Mouse (Mus musculus) liver, adult 2 months (tissue): Measurements from ENCODE around the gene Gpn3. TPM values are rescaled to one million over a fixed set of nuclear protein-coding genes. Genes with fewer than 3 reads are reported as not detected.
A peak's percentile ranks its signal among the peaks of the same experiment; 100 is the strongest.

Experiments
- DNase-seq: peaks from one replicate; pipeline ENCODE4 v3.0.0-alpha.2; 2011; ENCODE audit warnings: low read depth, low spot score; ENCODE audit errors: extremely low read depth
- H3K27ac ChIP-seq: fragments of 200-500 bp; replicated peaks from 2 replicates; pipeline ENCODE4 v1.5.1; 2012; ENCODE audit warnings: low read depth, mild to moderate bottlenecking, control low read depth, inconsistent platforms, low read length; ENCODE audit not compliant: insufficient read depth
- H3K27me3 ChIP-seq: fragments of 200-500 bp; 2 replicates; pipeline ENCODE4 v1.6.1; 2012; ENCODE audit warnings: mild to moderate bottlenecking, moderate library complexity, low read length, inconsistent platforms; ENCODE audit not compliant: control insufficient read depth, insufficient read depth
- H3K36me3 ChIP-seq: fragments of 200-500 bp; 2 replicates; pipeline ENCODE4 v1.6.1; 2012; ENCODE audit warnings: low read length, inconsistent platforms; ENCODE audit not compliant: control insufficient read depth, insufficient read depth
- H3K4me1 ChIP-seq: fragments of 200-500 bp; 2 replicates; pipeline ENCODE4 v1.6.1; 2011; ENCODE audit warnings: low read length; ENCODE audit not compliant: control insufficient read depth, insufficient read depth
- H3K4me3 ChIP-seq: fragments of 200-500 bp; 2 replicates; pipeline ENCODE4 v1.5.1; 2011; ENCODE audit warnings: low read depth, mild to moderate bottlenecking, control low read depth, low read length, moderate library complexity; ENCODE audit not compliant: insufficient read depth
- H3K79me2 ChIP-seq: fragments of 200-500 bp; 2 replicates; pipeline ENCODE4 v1.6.1; 2012; ENCODE audit warnings: inconsistent platforms, mild to moderate bottlenecking, low read length, moderate library complexity; ENCODE audit not compliant: control insufficient read depth, insufficient read depth
- H3K9ac ChIP-seq: fragments of 200-500 bp; 2 replicates; pipeline ENCODE4 v1.6.1; 2012; ENCODE audit warnings: low read depth, mild to moderate bottlenecking, control low read depth, inconsistent platforms, low read length
- CTCF ChIP-seq: fragments of 200-500 bp; IDR thresholded peaks from 2 replicates; pipeline ENCODE4 v1.5.1; 2011; ENCODE audit warnings: low read depth, low read length, control low read depth
- POLR2A ChIP-seq: fragments of 200-500 bp; IDR thresholded peaks from 2 replicates; pipeline ENCODE4 v1.6.1; 2011; ENCODE audit warnings: low read length, control low read depth; ENCODE audit not compliant: insufficient read depth; ENCODE audit errors: extremely low read depth
- WGBS: fragments of 180-500 bp; shearing (Covaris S2); methylation state at CpG from one replicate; pipeline ENCODE4 v1.1.7; 2018; 5-methylcytosine and 5-hydroxymethylcytosine counted together
- polyA plus RNA-seq: library from polyadenylated mRNA; depleted of rRNA; stranded (reverse); fragments of >200 nt; gene quantifications from 2 replicates; pipeline ENCODE4 v1.2.3, GENCODE M21; 2012
- total RNA-seq: library from RNA; depleted of rRNA; stranded (reverse); fragments of >200 nt; gene quantifications from 2 replicates; pipeline ENCODE4 v1.2.3, GENCODE M21; 2014

The Gpn3 gene
- total and polyA plus RNA-seq, 2 experiments, result 14.1 to 23.5 TPM

DNA sequence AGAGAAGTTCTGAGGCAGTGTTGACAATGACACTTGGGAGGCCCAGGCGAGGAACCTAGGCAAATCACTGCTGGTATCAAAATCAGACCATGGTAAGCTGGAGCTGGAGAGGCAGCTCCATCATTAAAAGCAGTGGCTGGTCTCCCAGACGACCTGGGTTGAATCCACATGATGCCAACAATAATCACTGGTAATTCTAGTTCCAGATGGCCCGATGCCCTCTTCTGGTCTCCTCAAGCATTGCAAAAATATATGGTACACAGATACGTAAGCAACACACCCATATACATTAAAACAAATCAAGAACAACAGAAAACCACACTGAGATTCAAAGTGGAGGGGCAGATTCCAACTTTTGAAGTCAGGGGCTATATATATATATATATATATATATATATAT is 25.9 kb upstream of the Gpn3 start:
- Histone ChIP-seq H3K79me2 (no peaks in the 10 kb centered on the region), H3K27me3 (no peaks in the 10 kb centered on the region), H3K36me3 (no peaks in the 10 kb centered on the region), H3K27ac (no peak overlapping the region), H3K4me3 (no peak overlapping the region), H3K4me1 (no peaks in the 10 kb centered on the region), H3K9ac (no peak overlapping the region)
- 82% methylated on average over 4 of the region's 4 CpGs for WGBS
- TF ChIP-seq POLR2A, result no peak
- no peak for TF ChIP-seq CTCF
- no peak for DNase-seq

DNA sequence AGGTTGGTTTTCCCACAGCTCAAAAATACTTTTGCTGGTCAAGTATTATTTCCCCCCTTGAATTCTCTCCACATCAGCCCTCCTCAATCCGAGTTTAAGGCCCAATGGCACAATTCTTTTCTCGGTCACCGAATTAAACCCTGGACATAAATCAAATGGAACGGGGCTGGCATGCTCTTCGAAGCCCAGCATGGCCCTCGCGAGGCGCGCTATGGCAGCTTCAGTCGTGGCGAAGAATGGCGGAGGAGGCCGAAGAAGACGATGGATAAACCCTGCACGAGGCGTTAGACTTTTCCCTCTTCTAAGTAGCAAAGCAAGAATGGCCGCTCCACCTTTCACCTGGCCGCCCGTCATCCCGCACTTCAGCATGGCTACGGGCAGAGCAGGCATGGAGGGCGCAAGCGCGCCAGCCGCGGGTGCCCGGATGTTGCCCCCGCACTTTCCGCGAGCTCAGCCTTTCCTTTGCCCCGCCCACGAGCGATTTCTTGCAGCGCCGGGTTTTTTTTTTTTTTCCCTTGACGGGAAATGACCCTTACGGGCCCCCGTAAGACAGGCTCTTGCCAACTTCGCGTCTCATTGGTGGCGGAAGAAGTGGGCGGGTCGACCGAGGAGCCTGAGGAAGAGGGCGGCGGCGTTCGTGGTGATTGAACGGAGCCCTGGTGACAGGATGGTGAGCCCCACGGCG is 17.7 kb upstream of the Gpn3 start, which contains the start of the genes Rad9b and Vps29:
TSS of gene Rad9b (minus strand) at position 427 of the 685 bp plus-strand sequence.
TSS of gene Vps29 (plus strand) at position 563 of the 685 bp plus-strand sequence.
- Histone ChIP-seq H3K79me2 (peaks cover 8% of the 10 kb centered on the region; the same call in 1 of the 2 replicates), H3K4me3 (peak within 1 kb of the TSS; percentile 82), H3K36me3 (no peaks in the 10 kb centered on the region), H3K27ac (peak within 1 kb of the TSS; percentile 54), H3K27me3 (no peaks in the 10 kb centered on the region), H3K9ac (peak within 1 kb of the TSS; percentile 86), H3K4me1 (no peaks in the 10 kb centered on the region)
- no peak for TF ChIP-seq POLR2A
- TF ChIP-seq CTCF, result no peak
- 2% methylated on average over 51 of the region's 51 CpGs for WGBS
- peak; percentile 90 for DNase-seq

DNA sequence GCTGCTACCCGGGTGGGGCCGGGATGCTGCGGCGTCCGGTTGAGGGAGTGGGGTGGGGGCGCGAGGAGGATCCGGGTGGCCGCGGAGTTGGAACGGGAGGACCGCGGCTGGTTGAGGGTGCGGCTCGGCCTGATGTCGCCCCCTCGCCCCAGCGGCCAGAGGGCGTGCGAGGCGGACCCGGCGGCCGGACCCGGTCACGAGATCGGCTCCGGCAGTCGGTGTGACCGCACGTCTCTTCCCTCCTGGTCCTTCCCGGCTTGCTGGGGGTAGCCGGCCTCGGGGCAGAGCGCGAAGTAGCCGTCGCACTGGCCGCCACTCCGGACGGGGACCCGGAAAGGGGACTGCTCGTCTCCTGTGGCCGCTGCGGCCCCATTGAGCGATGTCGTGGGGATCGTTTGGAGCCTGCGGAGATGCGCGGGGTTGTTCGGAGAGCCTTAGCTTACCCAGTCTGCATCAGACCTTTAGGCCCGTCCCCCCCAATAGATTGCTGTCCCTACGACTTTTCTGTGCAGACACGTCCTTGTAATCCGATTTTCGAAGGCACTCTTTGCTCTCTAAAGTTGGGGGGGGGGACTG is 17.1 kb upstream of the Gpn3 start:
- peak overlapping the region; percentile 54 for H3K27ac ChIP-seq
- TF ChIP-seq CTCF, result 0 out of 2 replicates have a peak, but pooled peaks have one; percentile 6
- TF ChIP-seq POLR2A, result 0 out of 2 replicates have a peak, but pooled peaks have one; percentile 20
- H3K36me3 ChIP-seq, result no peaks in the 10 kb centered on the region
- H3K9ac ChIP-seq, result peak overlapping the region; percentile 86
- no peaks in the 10 kb centered on the region for H3K4me1 ChIP-seq
- H3K27me3 ChIP-seq, result no peaks in the 10 kb centered on the region
- WGBS, result 1% methylated on average over 52 of the region's 57 CpGs
- H3K79me2 ChIP-seq, result peaks cover 8% of the 10 kb centered on the region; the same call in 1 of the 2 replicates
- no peak for DNase-seq
- H3K4me3 ChIP-seq, result peak overlapping the region; percentile 82

DNA sequence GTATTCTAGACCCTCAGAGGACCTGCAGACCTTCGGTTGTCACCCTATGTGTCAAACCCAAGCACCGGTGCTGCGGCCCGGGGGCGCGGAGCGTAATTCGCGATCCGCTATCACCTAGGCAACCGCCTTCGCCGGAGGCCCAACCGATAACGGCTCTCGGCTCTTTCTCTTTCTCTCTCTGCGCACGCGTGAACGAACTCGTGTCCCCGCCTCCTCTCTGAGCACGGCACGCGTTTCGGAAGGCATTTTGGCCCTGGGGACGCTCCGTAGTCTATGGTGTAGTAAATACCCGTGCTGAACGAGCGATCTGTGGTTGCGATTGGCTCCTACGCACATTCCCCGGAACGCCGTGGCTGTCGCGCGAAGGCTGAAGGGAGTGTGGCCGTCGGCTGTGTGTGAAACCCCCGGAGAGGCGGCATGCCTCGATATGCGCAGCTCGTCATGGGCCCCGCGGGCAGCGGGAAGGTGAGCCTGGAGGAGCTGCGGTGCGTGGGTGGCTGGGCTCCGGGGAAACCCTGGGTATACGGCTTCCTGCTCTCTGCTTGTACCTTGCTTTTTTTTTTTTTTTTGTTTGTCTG is 605 bp downstream of the Gpn3 start, which contains the start of gene Fam216a:
TSS of gene Fam216a (minus strand) at position 173 of the 578 bp plus-strand sequence.
- TF ChIP-seq POLR2A, result peak; percentile 29; the same call in 1 of the 2 replicates
- TF ChIP-seq CTCF, result no peak
- Histone ChIP-seq H3K79me2 (no peaks in the 10 kb centered on the region; the same call in 1 of the 2 replicates), H3K9ac (peak within 1 kb of the TSS; percentile 84), H3K4me3 (peak within 1 kb of the TSS; percentile 74), H3K27me3 (no peaks in the 10 kb centered on the region), H3K4me1 (peaks cover 2% of the 10 kb centered on the region), H3K36me3 (no peaks in the 10 kb centered on the region), H3K27ac (peak within 1 kb of the TSS; percentile 68)
- under 1% methylated on average over 53 of the region's 53 CpGs for WGBS
- DNase-seq, result peak; percentile 96

DNA sequence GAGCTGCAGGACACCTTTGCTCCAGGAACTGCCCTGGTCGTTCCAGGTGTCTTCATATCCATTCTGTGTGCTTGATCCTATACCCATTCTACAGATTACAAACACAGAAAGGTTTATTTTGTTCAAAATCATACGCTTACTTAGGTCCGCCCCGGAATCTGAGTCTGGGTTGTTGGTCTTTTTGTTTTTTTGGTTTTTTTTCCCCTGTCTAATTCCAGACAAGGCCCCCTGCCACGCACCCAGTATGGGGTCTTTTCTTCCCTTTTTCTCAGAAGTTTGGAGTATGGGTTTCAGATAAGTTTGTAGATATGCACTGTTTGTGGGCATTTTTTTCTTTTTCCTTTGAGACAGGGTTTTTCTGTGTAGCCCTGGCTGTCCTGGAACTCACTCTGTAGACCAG is 1.2 kb downstream of the Gpn3 start:
- H3K36me3 ChIP-seq, result no peaks in the 10 kb centered on the region
- H3K4me1 ChIP-seq, result peaks cover 2% of the 10 kb centered on the region
- TF ChIP-seq POLR2A, result no peak
- peak overlapping the region; percentile 84 for H3K9ac ChIP-seq
- peak overlapping the region; percentile 74 for H3K4me3 ChIP-seq
- DNase-seq, result no peak
- 8% methylated on average over 5 of the region's 5 CpGs for WGBS
- H3K27ac ChIP-seq, result peak overlapping the region; percentile 68; the same call in 1 of the 2 replicates
- H3K27me3 ChIP-seq, result no peaks in the 10 kb centered on the region
- no peaks in the 10 kb centered on the region; the same call in 1 of the 2 replicates for H3K79me2 ChIP-seq
